Mouse (Mus musculus) bone marrow macrophage, adult 2 months (primary cell): ENCODE data around the gene Pthlh.

Experiments
- CTCF ChIP-seq: IDR thresholded peaks from 2 replicates; pipeline ENCODE4 v1.5.1; 2012; ENCODE audit warnings: low read depth, mild to moderate bottlenecking, low read length, moderate library complexity
- POLR2A ChIP-seq: IDR thresholded peaks from 2 replicates; pipeline ENCODE4 v1.6.1; 2012; ENCODE audit warnings: mild to moderate bottlenecking, low read depth, low read length, borderline replicate concordance

DNA sequence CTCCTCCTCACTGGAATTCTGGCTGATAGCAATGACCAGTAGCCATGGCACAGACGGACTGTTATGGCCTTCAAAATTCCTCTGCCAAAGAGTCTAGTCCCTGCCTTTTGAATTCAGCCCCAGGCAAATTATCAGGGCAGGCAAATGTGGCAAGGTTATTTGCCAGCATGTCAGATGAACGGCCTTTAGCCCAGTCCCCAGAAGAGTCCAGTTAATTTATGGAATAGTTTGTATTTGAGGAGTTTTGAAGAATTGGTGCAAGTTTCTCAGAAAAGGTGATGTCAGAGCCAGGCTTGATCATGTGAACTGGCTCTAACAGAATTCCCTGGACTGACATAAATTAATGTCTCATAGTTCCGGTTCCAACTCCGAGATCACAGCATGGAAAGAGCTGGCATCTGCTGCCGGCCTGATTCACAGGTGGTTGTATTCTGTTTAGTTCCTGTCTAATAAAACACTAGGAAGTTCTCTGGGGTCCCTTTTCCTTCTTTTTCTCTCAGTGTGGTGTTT, 56.1 kb downstream of the Pthlh start:
- no peak for TF ChIP-seq CTCF
- TF ChIP-seq POLR2A: no peak
